Comparison of ENCODE assay signal across 9 mouse cellular contexts in genomic region chr17:25127079-25127478, GRCm38 (mm10). TPM values are rescaled to one million over a fixed set of nuclear protein-coding genes. Genes with fewer than 3 reads are reported as not detected.
DNase-seq lines count a peak whose midpoint lies in the region; ATAC-seq and TF ChIP-seq lines count a peak whose summit lies in the region.
"Had no signal": no experiment of that assay in that cellular context is flagged by ENCODE, and none has a peak within 500 bp of the region (broad histone marks: within the 10 kb centered on the region; RNA-seq: fewer than 3 reads in every experiment).

No protein-coding gene starts in this region.

- H3K36me3 ChIP-seq in G1E (replicated peaks): no peaks in the 10 kb centered on the region
- no peaks in the 10 kb centered on the region for H3K36me3 ChIP-seq in erythroblast, embryonic 14.5 days (ENCODE audit: control insufficient read depth)
- no peaks in the 10 kb centered on the region for H3K36me3 ChIP-seq in kidney, adult 2 months (ENCODE audit: control insufficient read depth, insufficient read depth, low read length)
- H3K36me3 ChIP-seq: neural tube, embryonic 12.5 days had no signal

- peaks cover 13% of the 10 kb centered on the region for H3K4me1 ChIP-seq in G1E (ENCODE audit: insufficient read depth, low read depth, low read length)
- H3K4me1 ChIP-seq in erythroblast, embryonic 14.5 days (ENCODE audit: control insufficient read depth): peaks cover 26% of the 10 kb centered on the region
- no peaks in the 10 kb centered on the region for H3K4me1 ChIP-seq in kidney, adult 2 months (ENCODE audit: control insufficient read depth, insufficient read depth, low read length)
- H3K4me1 ChIP-seq: neural tube, embryonic 12.5 days had no signal

- no peak for TF ChIP-seq POLR2A in kidney, adult 2 months (IDR thresholded peaks at IDR 0.05; ENCODE audit: low read depth, low read length)

- peak; percentile 34 for ATAC-seq in G1E (ENCODE audit: extremely low read depth, insufficient number of reproducible peaks, low FRiP score, poor library complexity, severe bottlenecking)
- ATAC-seq in megakaryocyte, adult 5-6 weeks (ENCODE audit: poor library complexity, severe bottlenecking): peak; percentile 47

- H3K9me3 ChIP-seq in G1E (replicated peaks): no peaks in the 10 kb centered on the region
- H3K9me3 ChIP-seq in erythroblast, embryonic 14.5 days (ENCODE audit: control insufficient read depth, low read length): no peaks in the 10 kb centered on the region
- H3K9me3 ChIP-seq: neural tube, embryonic 12.5 days had no signal

- peaks cover 19% of the 10 kb centered on the region for H3K27me3 ChIP-seq in G1E (ENCODE audit: insufficient read depth, low read length)
- H3K27me3 ChIP-seq in erythroblast, embryonic 14.5 days (ENCODE audit: control insufficient read depth): peaks cover 10% of the 10 kb centered on the region
- no peaks in the 10 kb centered on the region for H3K27me3 ChIP-seq in kidney, adult 2 months (replicated peaks; ENCODE audit: control insufficient read depth, insufficient read depth, low read length)

- no peak for TF ChIP-seq CTCF in G1E (IDR thresholded peaks at IDR 0.05; ENCODE audit: low read depth, low read length)
- no peak for TF ChIP-seq CTCF in kidney, adult 2 months (conservative IDR thresholded peaks at IDR 0.05; ENCODE audit: insufficient read depth, insufficient read length, low read depth, low read length)

- DNase-seq in heart, adult 18-20 months: peak; percentile 31 to 50
- no peak for DNase-seq in heart, postnatal 25 days (ENCODE audit: low spot score)
- no peak for DNase-seq in G1E (ENCODE audit: low spot score)
- no peak for DNase-seq in left cerebral cortex, postnatal 36 days (ENCODE audit: low spot score in 2 of 2)
- DNase-seq in kidney, adult 9 months: no peak
- no peak for DNase-seq in kidney, adult 2 months

- WGBS in kidney, adult 2 months: 33% methylated on average over 8 of the region's 8 CpGs

- no peak overlapping the region for H3K27ac ChIP-seq in kidney, adult 2 months (ENCODE audit: insufficient read depth, low read depth, low read length)
- H3K27ac ChIP-seq: neural tube, embryonic 12.5 days had no signal

- intact Hi-C loops in heart, postnatal 25 days (cut with DNase I): loop anchor here (10.0 kb wide), 1 partner anchor 382 kb away; no protein-coding TSS in a partner anchor
- intact Hi-C loops in left cerebral cortex, postnatal 36 days (cut with DNase I): no loop called here

- H3K4me3 ChIP-seq in G1E (ENCODE audit: low read depth, low read length): peak overlapping the region; percentile 27; the same call in 1 of the 2 replicates
- peak overlapping the region; percentile 19 for H3K4me3 ChIP-seq in erythroblast, embryonic 14.5 days (replicated peaks)
- no peak overlapping the region for H3K4me3 ChIP-seq in kidney, adult 2 months (ENCODE audit: insufficient read depth, low read depth, low read length)
- H3K4me3 ChIP-seq: neural tube, embryonic 12.5 days had no signal

RNA-seq across cellular contexts. Expression of gene Clcn7, which starts 6.1 kb away (rescaled TPM):
- 10 to 100 TPM; 26.2 to 31.3 TPM for total RNA-seq in heart, adult 18-20 months (2021)
- total RNA-seq in heart, postnatal 25 days (2021): 10 to 100 TPM; 25.5 to 27.5 TPM
- total RNA-seq in G1E (2014; fragmentation: Nextera tagmentation) (10.8 and 12.7 TPM in 2 replicates), G1E (2017) (15.7 and 17.8 TPM in 2 replicates)
- polyA plus RNA-seq in G1E (2012): 14.7 and 16.1 TPM in 2 replicates
- 2.0 and 2.1 TPM in 2 replicates for polyA plus RNA-seq in erythroblast, embryonic 14.5 days (2012)
- total RNA-seq in megakaryocyte, adult 5-6 weeks (2015): 12.3 and 13.1 TPM in 2 replicates
- total RNA-seq in megakaryocyte, adult 5-6 weeks (2017): 16.6 and 18.3 TPM in 2 replicates
- total RNA-seq in left cerebral cortex, postnatal 36 days (2021): 10 to 100 TPM; 49.9 to 55.2 TPM
- polyA plus RNA-seq in kidney, adult 2 months (2012; rRNA removed): 42.6 and 51.3 TPM in 2 replicates

RNA-seq across cellular contexts. Expression of gene Ptx4, which starts 6.5 kb away (rescaled TPM):
- total RNA-seq in heart, adult 18-20 months (2021): 1 to 10 TPM; 2.5 to 3.0 TPM
- total RNA-seq in heart, postnatal 25 days (2021): 1 to 10 TPM; 3.7 to 6.7 TPM
- total RNA-seq in G1E (2014; fragmentation: Nextera tagmentation) (not detected in 2 replicates), G1E (2017) (0.33 TPM in 1 of 2 replicates, not detected in the other)
- polyA plus RNA-seq in G1E (2012): not detected in 2 replicates
- polyA plus RNA-seq in erythroblast, embryonic 14.5 days (2012): not detected in 2 replicates
- total RNA-seq in megakaryocyte, adult 5-6 weeks (2015): not detected in 2 replicates
- not detected in 2 replicates for total RNA-seq in megakaryocyte, adult 5-6 weeks (2017)
- under 1 TPM; 0.67 to 0.91 TPM for total RNA-seq in left cerebral cortex, postnatal 36 days (2021)
- not detected in 2 replicates for polyA plus RNA-seq in kidney, adult 2 months (2012; rRNA removed)
- polyA plus RNA-seq: neural tube, embryonic 12.5 days had no signal

RNA-seq across cellular contexts. Expression of gene Telo2, which starts 11.3 kb away (rescaled TPM):
- total RNA-seq in heart, adult 18-20 months (2021): 10 to 100 TPM; 11.1 to 14.5 TPM
- total RNA-seq in heart, postnatal 25 days (2021): 10 to 100 TPM; 10.8 to 12.2 TPM
- total RNA-seq in G1E (2014; fragmentation: Nextera tagmentation) (6.0 and 25.6 TPM in 2 replicates), G1E (2017) (22.3 and 28.2 TPM in 2 replicates)
- polyA plus RNA-seq in G1E (2012): 34.9 and 44.0 TPM in 2 replicates
- 2.0 and 3.1 TPM in 2 replicates for polyA plus RNA-seq in erythroblast, embryonic 14.5 days (2012)
- total RNA-seq in megakaryocyte, adult 5-6 weeks (2015): 3.9 and 4.4 TPM in 2 replicates
- 8.8 and 11.3 TPM in 2 replicates for total RNA-seq in megakaryocyte, adult 5-6 weeks (2017)
- total RNA-seq in left cerebral cortex, postnatal 36 days (2021): 10 to 100 TPM; 24.3 to 30.0 TPM
- 11.6 and 13.3 TPM in 2 replicates for polyA plus RNA-seq in kidney, adult 2 months (2012; rRNA removed)

RNA-seq across cellular contexts. Expression of gene Ccdc154, which starts 35.2 kb away (rescaled TPM):
- total RNA-seq in heart, adult 18-20 months (2021): not detected
- not detected for total RNA-seq in heart, postnatal 25 days (2021)
- total RNA-seq in G1E (2014; fragmentation: Nextera tagmentation) (not detected in 2 replicates), G1E (2017) (0.05 and 0.12 TPM in 2 replicates)
- polyA plus RNA-seq in G1E (2012): not detected in 2 replicates
- not detected in 2 replicates for polyA plus RNA-seq in erythroblast, embryonic 14.5 days (2012)
- not detected in 2 replicates for total RNA-seq in megakaryocyte, adult 5-6 weeks (2015)
- 0.11 TPM in 1 of 2 replicates, not detected in the other for total RNA-seq in megakaryocyte, adult 5-6 weeks (2017)
- under 1 TPM in 1 of 2 experiments, not detected in 1; 0.48 TPM for total RNA-seq in left cerebral cortex, postnatal 36 days (2021)
- polyA plus RNA-seq in kidney, adult 2 months (2012; rRNA removed): 0.04 and 0.05 TPM in 2 replicates
- polyA plus RNA-seq: neural tube, embryonic 12.5 days had no signal

RNA-seq across cellular contexts. Expression of gene Tmem204, which starts 43.7 kb away (rescaled TPM):
- 10 to 100 TPM; 41.5 to 48.0 TPM for total RNA-seq in heart, adult 18-20 months (2021)
- 10 to 100 TPM; 34.5 to 41.7 TPM for total RNA-seq in heart, postnatal 25 days (2021)
- total RNA-seq in G1E (2014; fragmentation: Nextera tagmentation) (not detected in 2 replicates), G1E (2017) (0.11 and 0.17 TPM in 2 replicates)
- polyA plus RNA-seq in G1E (2012): not detected in 2 replicates
- not detected in 2 replicates for polyA plus RNA-seq in erythroblast, embryonic 14.5 days (2012)
- not detected in 2 replicates for total RNA-seq in megakaryocyte, adult 5-6 weeks (2015)
- not detected in 2 replicates for total RNA-seq in megakaryocyte, adult 5-6 weeks (2017)
- total RNA-seq in left cerebral cortex, postnatal 36 days (2021): 10 to 100 TPM in 1 of 2 experiments, 1 to 10 TPM in 1; 9.1 to 10.3 TPM
- polyA plus RNA-seq in kidney, adult 2 months (2012; rRNA removed): 93.4 and 100 TPM in 2 replicates

Comparison
In these comparisons a context has a peak if more than half of its experiments do, and no peak if none do; other contexts are left out.
1. DNase-seq: peak in heart, adult 18-20 months (2 of 2); none in heart, postnatal 25 days (single experiment), G1E (single experiment), left cerebral cortex, postnatal 36 days (0 of 2), kidney, adult 9 months (single experiment) and kidney, adult 2 months (single experiment).